Mouse (Mus musculus) testis, postnatal 10 days (tissue): ENCODE measurements at regions not wholly inside any gene's neighbourhood (a gene's known extent, or its start where the extent isn't known, plus 50 kb on each side); places are given as distances from the start of the nearest gene placed in this dataset.

Experiments
- DNase-seq: peaks from one replicate; pipeline ENCODE4 v3.0.0; 2021; ENCODE audit warnings: low spot score

DNA sequence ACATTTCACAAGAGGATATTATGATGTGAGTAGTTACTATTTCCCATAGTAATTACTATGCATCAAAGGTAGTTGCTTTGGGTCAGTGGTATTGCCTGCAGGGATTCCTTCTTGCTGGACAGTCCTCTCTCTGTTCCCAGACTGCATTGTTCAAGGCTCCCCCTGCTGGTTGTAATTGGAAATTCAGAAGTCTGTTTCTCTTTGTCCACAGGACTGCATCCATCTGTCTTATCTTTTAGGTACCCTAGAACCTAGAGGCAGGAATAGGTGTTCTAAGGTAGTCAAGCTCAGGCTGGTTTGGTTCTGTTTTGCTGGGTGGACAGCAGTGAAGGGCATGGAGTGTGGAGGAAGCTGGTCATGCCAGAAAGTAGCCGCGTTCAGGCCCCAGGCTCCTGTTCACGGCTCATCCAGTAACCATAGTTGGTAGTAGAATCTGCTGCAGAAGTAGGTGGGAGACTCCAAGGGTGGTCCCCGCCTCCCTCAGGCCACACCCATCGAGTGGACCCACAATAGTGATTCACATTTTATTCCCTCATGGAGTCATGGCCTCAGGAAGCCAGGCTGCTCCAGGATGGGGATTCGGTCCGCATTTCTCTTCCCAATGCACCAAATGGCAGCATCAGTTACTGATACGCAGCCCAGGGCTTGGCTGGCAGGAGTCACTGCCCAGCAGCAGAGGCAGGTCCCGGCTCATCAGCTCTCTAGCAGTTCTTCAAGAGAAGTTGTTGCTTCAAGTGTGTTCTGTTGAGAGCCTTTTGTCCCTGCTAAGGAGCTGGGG lies 51.7 kb upstream of the Caprin1 start:
- DNase-seq, result peak; percentile 72

DNA sequence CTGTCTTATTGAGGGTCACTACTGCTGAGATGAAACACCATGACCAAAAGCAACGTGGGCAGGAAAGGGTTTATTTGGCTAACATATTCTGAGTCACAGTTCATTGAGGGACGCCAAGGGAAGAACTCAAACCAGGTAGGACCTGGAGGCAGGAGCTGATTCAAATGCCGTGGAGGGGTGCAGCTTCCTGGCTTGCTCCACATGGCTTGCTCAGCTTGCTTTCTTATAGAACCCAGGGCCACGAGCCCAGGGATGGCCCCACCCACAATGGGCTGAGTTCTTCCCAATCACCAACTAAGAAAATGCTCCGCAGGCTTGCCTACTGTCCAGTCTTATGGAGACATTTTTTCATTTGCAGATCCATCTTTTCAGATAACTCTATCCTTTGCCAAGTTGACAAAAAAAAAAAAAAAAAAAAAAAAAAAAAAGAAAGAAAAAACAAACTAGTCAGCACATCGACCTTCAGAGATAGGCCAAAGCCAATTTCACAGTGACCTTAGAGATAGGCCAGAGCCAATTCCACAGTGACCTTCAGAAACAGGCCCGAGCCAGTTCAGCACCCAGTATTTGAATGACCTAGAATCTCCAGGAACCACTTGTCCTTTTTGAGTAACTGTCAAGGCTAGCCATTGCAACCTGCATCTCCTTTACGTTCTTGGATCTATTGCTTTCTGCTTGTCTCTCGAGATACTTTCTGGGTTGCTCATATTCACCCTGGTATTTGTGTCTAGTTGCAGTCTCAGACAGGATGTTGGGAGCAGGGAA lies 52.5 kb upstream of the Caprin1 start:
- DNase-seq, result no peak

DNA sequence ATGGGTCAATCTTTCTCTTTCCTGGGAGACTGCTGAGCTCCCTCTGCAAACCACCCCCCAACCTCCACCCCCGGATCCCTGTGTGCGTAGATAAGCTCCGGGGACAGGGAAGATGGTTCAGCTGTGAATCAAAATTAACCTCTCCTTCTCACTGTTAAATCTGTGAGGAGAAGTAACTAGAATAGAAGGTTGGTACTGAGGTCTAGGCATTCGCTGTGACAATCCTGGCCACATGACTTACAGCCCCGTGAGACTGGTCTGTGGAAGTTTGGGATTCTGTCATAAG lies 53.0 kb upstream of the Caprin1 start:
- DNase-seq, result no peak

DNA sequence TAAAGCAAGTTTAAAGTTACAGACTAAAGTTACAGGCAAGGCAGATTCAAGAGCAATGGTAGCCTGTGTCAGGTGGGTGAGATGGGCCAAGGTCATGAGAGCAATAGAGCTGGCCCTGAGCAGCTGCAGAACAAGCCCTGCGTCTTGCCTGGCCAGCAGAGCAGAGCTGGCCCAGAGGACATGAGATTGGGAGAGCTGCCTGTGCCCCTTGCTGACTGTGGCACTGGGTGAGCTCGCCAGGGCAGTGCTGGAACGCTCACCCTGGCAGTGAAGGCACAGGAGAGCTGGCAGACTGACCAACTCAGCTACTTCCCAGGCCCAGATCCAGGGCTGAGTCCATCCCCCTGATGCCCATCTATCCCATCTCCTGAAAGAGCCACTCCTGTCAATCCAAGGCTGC lies 53.7 kb upstream of the Caprin1 start:
- peak; percentile 42 for DNase-seq

DNA sequence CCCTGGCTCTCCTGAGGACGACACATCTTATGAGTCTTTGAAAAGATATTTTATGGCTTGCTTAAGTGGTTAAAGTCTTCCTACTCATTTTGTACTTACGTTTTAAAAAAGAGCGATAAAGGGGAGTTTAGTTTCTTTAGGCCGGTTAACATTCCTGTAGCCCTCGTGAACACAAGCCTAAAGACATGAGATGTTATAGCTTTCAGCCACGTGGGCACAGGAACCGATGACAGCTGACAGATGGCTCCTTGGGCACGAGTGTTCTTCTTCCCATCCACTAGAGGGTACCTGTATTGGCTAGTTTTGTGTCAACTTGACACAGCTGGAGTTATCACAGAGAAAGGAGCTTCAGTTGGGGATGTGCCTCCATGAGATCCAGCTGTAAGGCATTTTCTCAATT lies 63.8 kb upstream of the Caprin1 start:
- peak; percentile 9 for DNase-seq

DNA sequence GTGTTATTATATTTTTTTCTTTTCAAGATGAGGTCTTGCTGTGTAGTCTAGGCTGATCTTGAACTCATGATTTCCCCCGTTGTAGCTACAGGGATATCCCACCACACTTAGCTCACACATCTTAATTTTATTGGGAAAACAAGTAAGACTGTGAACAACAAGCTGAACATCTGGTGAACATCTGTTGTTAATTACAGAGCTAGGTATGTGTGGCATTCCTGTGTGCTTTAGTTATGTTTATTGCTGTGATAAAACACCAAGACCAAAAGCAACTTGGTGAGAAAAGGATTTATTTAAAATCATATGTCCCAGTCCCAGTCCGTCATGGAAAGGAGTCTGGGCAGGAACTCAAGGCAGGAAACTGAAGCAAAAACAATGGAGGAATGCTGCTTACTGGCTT lies 66.8 kb upstream of the Caprin1 start:
- no peak for DNase-seq

DNA sequence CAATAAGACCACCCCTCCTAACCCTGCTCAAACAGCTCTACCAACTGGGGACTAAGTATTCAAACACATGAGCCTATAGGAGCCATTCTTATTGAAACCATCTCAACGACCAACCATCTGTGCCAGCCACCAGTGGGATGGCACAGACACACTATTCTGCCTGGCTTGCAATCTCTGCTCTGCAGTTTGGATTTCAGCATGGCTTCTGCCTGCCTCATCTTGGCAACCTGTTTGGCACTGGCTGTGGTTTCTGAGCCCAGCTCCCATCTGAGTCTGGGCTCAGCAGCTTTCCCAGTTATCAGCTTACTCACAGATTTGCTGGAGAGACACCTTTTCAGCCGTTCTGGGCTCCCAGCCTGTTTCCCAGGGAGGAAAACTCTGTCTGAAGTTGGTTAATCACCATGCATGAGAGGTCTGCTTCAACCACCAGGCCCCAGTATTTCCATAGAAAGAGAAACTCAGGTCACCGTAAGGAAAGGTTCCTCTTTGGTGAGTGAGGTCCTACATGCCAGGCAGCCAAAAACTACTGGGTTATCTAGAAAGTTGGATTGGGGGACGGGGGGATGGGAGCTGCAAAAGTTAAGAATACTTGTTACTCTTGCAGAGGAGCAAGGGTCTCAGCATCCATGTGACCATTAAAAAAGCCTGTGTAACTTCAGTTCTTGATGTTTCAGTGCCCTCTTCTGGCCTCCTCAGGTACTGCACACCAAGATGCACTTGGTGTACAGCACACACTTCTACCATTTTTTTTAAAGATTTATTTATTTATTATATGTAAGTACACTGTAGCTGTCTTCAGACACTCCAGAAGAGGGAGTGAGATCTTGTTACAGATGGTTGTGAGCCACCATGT lies 68.1 kb upstream of the Caprin1 start:
- peak; percentile 80 for DNase-seq

DNA sequence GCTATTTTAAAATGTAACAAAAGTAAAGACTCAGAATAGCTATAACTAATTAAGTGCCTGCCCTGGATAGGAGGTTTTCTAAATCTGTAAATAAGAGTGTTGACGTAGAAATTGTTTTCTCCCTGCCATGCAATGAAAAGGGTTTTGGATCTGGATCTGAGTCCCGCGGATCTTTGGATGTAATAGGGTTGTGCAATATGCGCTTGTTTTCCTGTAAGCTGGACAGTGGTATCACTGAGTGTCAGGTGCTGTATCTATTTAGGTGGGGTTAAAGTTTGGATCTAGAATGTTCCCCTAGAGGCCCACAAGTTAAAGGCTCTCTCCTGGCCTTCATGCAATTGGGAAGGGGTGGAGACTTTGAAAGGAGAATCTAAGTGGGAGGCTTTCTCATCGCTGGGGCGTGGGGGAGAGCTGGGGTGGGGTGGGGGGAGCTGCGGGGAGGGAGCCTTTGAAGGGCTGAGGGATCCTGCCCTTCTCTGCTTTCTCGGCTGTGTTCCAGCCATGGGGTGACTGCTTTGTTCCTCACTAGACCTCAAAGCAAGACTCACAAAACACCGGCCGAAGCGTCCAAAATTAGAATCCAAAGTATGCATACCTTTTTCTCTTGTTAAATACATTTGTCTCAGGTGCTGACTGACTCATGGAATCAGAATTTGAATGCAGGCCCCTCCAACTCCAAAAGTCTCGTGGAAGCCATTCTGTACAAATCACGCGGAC lies 70.0 kb upstream of the Caprin1 start:
- DNase-seq, result no peak

DNA sequence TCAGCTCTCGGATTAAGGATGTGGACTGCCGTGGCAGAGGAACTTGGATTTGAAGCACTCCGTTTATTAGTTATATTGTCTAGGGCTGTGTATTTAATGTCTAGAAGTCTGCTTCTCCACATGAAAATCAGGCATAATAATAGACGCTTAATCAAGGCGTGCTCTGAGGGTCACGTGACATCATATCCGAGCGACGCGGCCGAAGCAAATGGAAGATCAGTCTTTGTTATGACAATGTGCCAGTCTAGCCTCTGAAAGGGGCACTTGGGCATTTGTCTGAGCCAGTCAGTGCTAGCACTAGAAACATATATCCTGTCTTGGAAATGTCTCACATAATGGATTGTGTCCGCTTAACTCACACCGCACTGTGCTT lies 70.5 kb upstream of the Caprin1 start:
- peak; percentile 36 for DNase-seq

DNA sequence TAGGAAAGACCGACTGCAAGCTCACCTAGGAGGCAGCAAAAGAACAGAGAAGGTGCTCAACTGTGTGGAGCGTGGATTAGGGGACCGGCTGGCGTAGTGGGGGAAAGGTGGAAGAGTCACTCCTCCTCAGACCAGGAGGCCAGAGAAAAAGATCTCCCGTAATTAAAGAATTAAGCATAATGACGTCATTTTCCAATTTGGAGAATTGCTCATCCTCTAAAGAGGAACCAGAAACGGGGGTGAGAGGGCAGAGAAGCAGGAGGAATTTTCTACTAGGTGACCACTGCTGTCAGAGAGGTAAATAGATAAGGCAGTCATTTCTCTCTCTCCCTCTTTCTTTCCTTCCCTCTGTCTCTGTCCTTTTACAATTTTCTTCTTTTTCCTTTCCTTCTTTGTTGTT lies 71.2 kb upstream of the Caprin1 start:
- no peak for DNase-seq

DNA sequence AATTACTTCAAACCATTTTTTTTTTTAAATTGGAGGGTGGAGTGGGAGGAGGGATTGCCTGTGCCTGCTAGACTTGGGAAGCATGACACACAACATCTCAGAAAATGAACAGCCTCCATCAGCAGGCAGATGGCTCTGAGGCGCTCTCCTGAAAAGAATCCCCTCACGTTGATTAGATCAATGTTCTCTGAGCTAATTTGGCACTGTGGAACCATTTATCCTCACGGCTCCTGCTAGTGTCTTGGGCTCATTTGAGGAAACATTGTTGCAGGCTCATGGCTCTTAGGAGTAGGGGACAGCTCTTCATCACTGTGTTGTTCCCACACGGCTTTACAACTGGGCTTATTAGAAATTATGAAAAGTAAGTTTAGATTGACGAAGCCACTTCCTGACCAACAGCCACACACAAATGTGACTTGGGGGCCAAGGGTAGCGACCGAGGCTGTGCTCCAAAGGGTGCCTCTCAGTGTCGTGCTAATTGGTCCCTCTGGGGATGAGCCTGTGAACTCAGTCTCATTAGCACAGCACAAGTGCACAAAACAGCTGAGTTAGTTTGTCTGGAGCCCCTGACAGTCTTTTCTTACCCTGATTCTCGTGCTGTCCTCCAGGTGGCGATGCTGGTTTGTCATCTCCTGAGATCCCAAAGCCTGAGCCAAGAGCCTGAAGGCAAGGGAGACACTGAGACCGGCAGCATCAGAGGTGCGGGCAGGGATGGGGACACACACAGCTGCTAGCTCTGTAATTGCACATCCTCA lies 74.2 kb upstream of the Caprin1 start:
- peak; percentile 82 for DNase-seq

DNA sequence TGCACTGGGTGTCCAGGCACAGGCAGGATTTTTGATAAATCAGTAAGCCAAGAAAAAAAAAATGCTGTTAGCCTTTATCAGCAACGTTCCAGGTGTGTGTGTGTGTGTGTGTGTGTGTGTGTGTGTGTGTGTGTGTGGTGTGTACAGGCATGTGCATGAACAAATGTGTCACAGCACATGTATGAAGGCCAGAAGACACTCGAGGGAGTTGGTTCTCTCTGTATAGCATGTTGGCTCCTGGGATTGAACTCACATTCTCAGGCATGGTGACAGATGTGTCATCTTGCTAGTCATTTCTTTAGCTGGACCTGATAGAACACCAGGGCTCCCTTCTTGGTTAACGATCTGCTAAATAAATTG lies 74.8 kb upstream of the Caprin1 start:
- DNase-seq, result peak; percentile 34

DNA sequence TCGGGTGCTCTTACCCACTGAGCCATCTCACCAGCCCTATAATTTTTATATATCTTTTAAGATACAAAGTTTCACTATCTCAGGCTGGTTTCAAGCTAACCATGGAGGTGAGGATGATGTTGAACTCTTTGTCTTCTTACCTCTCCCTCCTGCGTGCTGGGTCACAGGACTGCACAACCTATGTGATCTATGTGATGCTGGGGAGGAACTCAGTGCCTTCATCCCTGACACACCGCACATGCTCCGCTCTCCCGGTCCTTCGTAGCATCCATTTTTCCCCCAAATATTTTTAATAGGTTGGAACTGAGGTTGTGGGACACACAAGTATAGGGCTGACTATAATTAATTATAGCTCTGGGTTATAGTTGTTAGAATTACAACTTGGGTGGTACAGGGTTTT lies 75.9 kb upstream of the Caprin1 start:
- DNase-seq, result peak; percentile 17

DNA sequence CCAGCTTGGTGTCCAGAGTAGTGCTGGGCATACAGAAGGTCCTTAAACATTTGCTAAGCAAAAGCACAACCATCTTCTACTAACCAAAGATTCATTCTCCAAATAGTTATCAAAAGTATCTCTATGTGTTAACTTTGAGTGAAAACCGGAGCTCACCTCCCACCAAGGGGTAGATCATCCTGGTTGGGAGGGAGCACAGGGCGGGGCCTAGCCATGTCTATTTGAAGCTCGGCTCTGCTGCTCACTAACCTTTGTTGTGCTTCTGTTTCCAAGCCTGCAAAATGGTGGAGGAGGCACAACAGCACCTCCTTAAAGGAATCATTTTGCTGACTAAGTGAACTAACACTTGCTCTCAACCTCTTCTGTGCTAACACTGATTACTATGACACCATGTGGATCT lies 77.0 kb upstream of the Caprin1 start:
- DNase-seq, result peak; percentile 36

DNA sequence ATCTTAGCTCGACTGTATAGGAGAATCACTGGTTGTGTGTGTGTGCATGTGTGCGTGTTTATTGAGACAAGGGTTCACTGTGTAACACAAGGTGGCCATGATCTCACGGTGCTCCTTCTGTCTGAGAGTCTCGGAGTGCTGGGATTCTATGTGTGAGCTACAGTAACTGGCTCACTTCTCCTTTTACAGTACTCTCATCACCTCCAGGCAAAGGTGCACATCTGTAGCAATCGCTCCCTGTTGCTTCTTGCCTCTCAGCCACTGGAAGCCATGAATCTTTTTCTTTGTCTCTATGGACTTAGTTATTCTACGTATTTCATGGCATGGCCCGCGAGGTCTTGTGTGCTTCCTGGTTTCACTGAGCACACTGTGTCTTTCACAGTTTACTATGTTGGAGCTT lies 78.3 kb upstream of the Caprin1 start:
- peak; percentile 7 for DNase-seq

DNA sequence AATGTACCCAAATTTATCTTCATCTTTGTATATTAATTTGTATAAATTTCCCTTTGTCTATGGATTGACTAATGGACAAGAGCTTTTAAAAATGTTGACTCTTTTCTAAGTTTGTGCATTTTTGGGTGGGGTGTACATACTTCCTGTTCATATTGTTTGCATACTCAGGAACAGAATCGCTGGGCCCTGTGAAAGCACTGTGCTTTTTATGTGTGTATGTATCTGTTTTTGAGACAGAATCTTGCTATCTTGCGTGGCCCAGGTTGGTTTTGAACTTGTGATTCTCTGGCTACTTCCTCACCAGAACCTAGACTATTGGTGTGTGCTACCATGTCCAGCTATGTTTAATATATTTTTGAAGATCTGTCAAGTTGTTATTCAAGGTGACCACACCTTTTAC lies 78.8 kb upstream of the Caprin1 start:
- peak; percentile 10 for DNase-seq

DNA sequence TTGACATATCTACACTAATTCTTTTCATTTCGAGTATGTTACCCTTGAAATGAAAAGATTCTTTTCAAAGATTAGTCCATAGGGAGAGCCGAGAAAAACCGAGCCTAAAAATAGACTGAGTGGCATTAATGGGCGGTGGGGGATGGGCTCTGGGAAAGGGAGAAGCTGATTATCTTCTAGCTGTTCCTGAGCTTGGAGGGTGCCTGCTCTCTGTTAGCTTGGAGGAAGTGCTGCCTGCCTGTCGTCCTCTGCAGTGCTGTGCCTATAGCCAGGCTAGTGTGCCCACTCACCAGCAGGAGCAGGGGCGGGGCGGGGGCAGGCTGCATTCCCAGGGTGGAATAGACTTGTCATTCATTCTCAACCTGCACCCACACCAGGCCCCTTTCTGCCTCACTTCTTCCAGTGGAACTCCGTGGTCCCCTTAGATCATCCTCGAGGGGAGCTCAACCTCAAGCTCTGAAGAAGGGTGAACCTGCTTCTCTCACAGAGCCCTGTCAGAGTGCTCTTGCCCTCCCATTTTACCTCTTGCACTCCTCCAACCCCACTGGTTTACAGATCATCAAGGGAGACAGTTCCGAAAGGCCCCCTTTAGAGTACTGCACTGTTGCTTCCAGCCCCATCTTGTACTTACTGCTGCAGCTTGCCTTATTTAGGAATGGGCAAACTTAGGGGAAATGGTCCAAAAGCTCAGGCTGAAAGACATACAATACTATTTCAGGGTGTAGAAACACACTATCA lies 76.6 kb upstream of the Lmo2 start:
- no peak for DNase-seq

DNA sequence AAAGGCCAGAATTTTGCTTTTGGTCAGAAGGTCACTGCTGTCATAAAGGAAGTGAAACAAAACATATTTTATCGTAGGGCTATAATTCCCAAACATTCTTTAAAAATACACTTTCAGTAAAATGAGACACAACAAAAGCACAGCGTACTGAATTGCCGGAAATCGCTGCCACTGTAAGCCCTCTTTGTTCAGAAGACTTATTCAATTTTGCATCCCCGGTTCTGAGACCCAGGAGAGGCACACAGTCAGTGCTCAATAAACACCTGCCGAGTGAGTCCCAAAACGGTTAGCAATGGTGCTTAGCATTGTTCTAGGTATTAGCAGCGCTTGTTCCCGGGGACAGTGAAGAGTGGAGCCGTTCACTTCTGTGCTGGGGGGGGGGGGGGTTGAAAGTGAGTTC lies 72.9 kb upstream of the Lmo2 start:
- DNase-seq, result no peak

DNA sequence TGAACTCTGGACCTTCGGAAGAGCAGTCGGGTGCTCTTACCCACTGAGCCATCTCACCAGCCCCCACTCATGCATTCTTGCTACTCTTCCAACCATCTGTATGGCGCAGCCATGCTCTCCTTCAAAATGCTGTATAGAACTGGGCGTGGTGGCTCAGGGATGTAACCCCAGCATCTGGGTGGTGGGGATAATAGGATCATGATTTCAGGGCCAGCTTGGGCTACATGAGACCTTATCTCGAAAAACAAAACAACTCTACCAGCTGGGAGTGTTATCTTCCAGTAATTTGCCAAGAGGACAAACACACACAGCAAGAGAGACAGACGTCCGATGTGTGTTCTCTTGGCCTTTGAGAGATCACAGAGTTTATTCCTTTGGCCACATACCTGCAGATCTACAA lies 69.8 kb upstream of the Lmo2 start:
- no peak for DNase-seq

DNA sequence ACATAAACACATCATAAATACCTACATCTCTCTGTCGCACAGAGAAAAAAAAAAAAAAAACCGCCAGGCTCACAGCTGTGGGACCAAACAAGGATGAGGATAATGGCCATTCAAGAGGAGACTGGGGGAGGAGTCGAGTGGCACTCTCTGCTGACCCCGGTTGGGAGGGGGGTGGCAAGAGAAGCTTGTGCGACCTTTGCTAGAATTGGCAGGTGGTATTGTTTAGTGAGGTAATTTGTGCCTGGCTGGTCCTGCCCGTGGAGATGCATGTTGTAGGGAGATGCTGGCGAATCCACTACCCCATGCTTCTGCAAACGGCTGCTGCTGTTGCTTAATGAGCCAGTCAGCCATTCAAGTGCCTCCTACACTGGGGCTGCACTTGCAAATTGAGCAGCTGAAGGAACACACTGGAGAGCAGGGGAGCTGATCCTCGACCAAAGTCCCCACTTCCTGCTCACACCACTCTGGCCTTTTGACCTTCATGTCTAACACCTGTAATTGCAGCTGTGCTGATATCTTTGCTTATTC lies 66.5 kb upstream of the Lmo2 start:
- no peak for DNase-seq
